11 mouse cellular contexts compared by ENCODE assay signal in the genomic region with DNA sequence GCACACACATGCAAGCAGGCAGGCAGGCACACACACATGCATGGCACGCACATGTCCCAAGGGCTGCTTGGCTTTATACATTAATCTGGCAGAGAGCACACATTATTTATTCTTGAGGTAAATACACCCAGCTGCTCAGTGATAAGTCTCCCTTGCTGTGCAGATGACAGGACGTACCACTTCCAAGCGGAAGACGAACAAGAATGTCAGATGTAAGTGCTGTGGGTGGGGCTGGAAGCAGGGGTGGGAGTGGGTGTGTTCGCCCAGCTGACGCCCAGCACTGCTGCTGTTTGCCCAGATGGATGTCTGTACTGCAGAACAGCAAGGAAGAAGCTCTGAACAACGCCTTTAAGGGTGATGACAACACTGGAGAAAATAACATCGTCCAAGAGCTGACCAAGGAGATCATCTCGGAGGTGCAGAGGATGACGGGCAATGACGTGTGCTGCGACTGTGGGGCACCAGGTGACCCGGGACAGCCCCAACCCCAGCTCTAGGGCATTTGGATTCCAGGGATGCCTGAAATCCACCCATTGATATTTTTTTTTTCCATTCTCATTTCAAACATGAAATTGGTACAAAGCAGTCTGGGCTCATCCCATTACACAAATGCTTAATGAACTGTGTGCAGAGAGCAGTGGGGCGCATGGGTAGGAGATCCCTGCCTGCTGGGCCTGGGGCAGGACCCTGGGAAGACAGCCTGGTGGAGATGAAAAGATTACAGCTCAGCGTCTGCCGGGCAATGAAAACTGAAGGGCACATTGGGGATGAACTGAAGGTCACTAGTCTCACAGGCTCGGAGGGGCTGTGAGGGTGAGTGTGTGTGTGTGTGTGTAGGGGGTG. TPM values are rescaled to one million over a fixed set of nuclear protein-coding genes. Genes with fewer than 3 reads are reported as not detected.
DNase-seq lines count a peak whose midpoint lies in the region; ATAC-seq and TF ChIP-seq lines count a peak whose summit lies in the region.
"Had no signal": no experiment of that assay in that cellular context is flagged by ENCODE, and none has a peak within 500 bp of the region (broad histone marks: within the 10 kb centered on the region; RNA-seq: fewer than 3 reads in every experiment).

No protein-coding gene starts in this region.

- peak overlapping the region; percentile 35 for H3K27ac ChIP-seq in midbrain, embryonic 12.5 days (replicated peaks)
- H3K27ac ChIP-seq in midbrain, postnatal 0 days (ENCODE audit: low read depth, low read length), result no peak overlapping the region
- H3K27ac ChIP-seq in liver, embryonic 14.5 days, result no peak overlapping the region
- H3K27ac ChIP-seq in neural tube, embryonic 14.5 days (ENCODE audit: low read depth, low read length), result peak overlapping the region; percentile 28; the same call in 1 of the 2 replicates
- H3K27ac ChIP-seq in kidney, embryonic 15.5 days, result no peak overlapping the region
- H3K27ac ChIP-seq: limb, embryonic 13.5 days had no signal

- H3K9ac ChIP-seq in midbrain, embryonic 12.5 days (replicated peaks), result no peak overlapping the region
- no peak overlapping the region for H3K9ac ChIP-seq in midbrain, postnatal 0 days (replicated peaks; ENCODE audit: low read length, poor library complexity, severe bottlenecking)
- no peak overlapping the region for H3K9ac ChIP-seq in liver, embryonic 14.5 days (replicated peaks)
- H3K9ac ChIP-seq in neural tube, embryonic 14.5 days (replicated peaks; ENCODE audit: low read depth, low read length), result no peak overlapping the region
- no peak overlapping the region for H3K9ac ChIP-seq in kidney, embryonic 15.5 days
- H3K9ac ChIP-seq: limb, embryonic 13.5 days had no signal

- no peaks in the 10 kb centered on the region for H3K9me3 ChIP-seq in midbrain, embryonic 12.5 days
- no peaks in the 10 kb centered on the region for H3K9me3 ChIP-seq in midbrain, postnatal 0 days (ENCODE audit: low read length)
- no peaks in the 10 kb centered on the region for H3K9me3 ChIP-seq in erythroblast, embryonic 14.5 days (ENCODE audit: control insufficient read depth, low read length)
- H3K9me3 ChIP-seq in liver, embryonic 14.5 days (ENCODE audit: control insufficient read depth, low read length), result no peaks in the 10 kb centered on the region
- H3K9me3 ChIP-seq in neural tube, embryonic 14.5 days (ENCODE audit: control insufficient read depth, low read length), result no peaks in the 10 kb centered on the region
- no peaks in the 10 kb centered on the region for H3K9me3 ChIP-seq in kidney, embryonic 15.5 days (replicated peaks)
- H3K9me3 ChIP-seq: limb, embryonic 13.5 days had no signal

- TF ChIP-seq CTCF in midbrain, postnatal 0 days (IDR thresholded peaks at IDR 0.05), result no peak
- TF ChIP-seq CTCF in liver, embryonic 14.5 days (IDR thresholded peaks at IDR 0.05; ENCODE audit: low read depth), result no peak

- no peak overlapping the region for H3K4me2 ChIP-seq in midbrain, embryonic 12.5 days (replicated peaks)
- H3K4me2 ChIP-seq in midbrain, postnatal 0 days (ENCODE audit: low read depth, low read length, poor library complexity, severe bottlenecking), result no peak overlapping the region
- H3K4me2 ChIP-seq in liver, embryonic 14.5 days (ENCODE audit: low read depth), result peak overlapping the region; percentile 39
- no peak overlapping the region for H3K4me2 ChIP-seq in neural tube, embryonic 14.5 days (ENCODE audit: low read depth, low read length)
- H3K4me2 ChIP-seq in kidney, embryonic 15.5 days, result no peak overlapping the region
- H3K4me2 ChIP-seq: limb, embryonic 13.5 days had no signal

- TF ChIP-seq EP300 in liver, embryonic 14.5 days (IDR thresholded peaks at IDR 0.05; ENCODE audit: low read depth), result 0 out of 2 replicates have a peak, but pooled peaks have one; percentile 10

- WGBS in midbrain, embryonic 12.5 days, result 79% methylated on average over 17 of the region's 17 CpGs
- WGBS in midbrain, postnatal 0 days, result 71% methylated on average over 17 of the region's 17 CpGs
- WGBS in liver, embryonic 14.5 days (ENCODE audit: insufficient replicate concordance), result 39% methylated on average over 17 of the region's 17 CpGs
- 68% methylated on average over 17 of the region's 17 CpGs for WGBS in neural tube, embryonic 14.5 days
- 81% methylated on average over 17 of the region's 17 CpGs for WGBS in kidney, embryonic 15.5 days

- DNase-seq in midbrain, postnatal 0 days (ENCODE audit: low spot score), result no peak
- peak; percentile 27 to 48 (median 45) for DNase-seq in liver, embryonic 14.5 days (ENCODE audit: low read depth in 3 of 3, low spot score in 3 of 3)
- no peak for DNase-seq in cerebellum, adult 9-10 months
- DNase-seq in adrenal gland, adult 18-20 months (ENCODE audit: low spot score in 2 of 2), result no peak
- DNase-seq: thymus, postnatal 14 days had no signal

- no peaks in the 10 kb centered on the region for H3K27me3 ChIP-seq in midbrain, embryonic 12.5 days
- no peaks in the 10 kb centered on the region for H3K27me3 ChIP-seq in midbrain, postnatal 0 days (ENCODE audit: insufficient read depth, low read length)
- H3K27me3 ChIP-seq in erythroblast, embryonic 14.5 days (ENCODE audit: control insufficient read depth), result no peaks in the 10 kb centered on the region
- H3K27me3 ChIP-seq in liver, embryonic 14.5 days (ENCODE audit: control insufficient read depth, insufficient read depth, low read length), result no peaks in the 10 kb centered on the region
- no peaks in the 10 kb centered on the region for H3K27me3 ChIP-seq in neural tube, embryonic 14.5 days (ENCODE audit: control insufficient read depth, insufficient read depth, low read length)
- no peaks in the 10 kb centered on the region for H3K27me3 ChIP-seq in kidney, embryonic 15.5 days
- H3K27me3 ChIP-seq: limb, embryonic 13.5 days; Patski had no signal

- no peak overlapping the region for H3K4me3 ChIP-seq in midbrain, embryonic 12.5 days
- no peak overlapping the region for H3K4me3 ChIP-seq in midbrain, postnatal 0 days (ENCODE audit: low read depth, low read length)
- H3K4me3 ChIP-seq in erythroblast, embryonic 14.5 days (replicated peaks), result peak overlapping the region; percentile 7
- no peak overlapping the region for H3K4me3 ChIP-seq in liver, embryonic 14.5 days (ENCODE audit: insufficient read depth in 1 of 2, low read depth in 2 of 2, low read length in 2 of 2)
- no peak overlapping the region for H3K4me3 ChIP-seq in neural tube, embryonic 14.5 days (ENCODE audit: low read depth, low read length)
- H3K4me3 ChIP-seq in kidney, embryonic 15.5 days (replicated peaks), result no peak overlapping the region
- H3K4me3 ChIP-seq: limb, embryonic 13.5 days had no signal

- 0 out of 2 replicates have a peak, but pooled peaks cover 8% of the 10 kb centered on the region for H3K4me1 ChIP-seq in midbrain, embryonic 12.5 days
- no peaks in the 10 kb centered on the region for H3K4me1 ChIP-seq in midbrain, postnatal 0 days (ENCODE audit: insufficient read depth, low read length)
- H3K4me1 ChIP-seq in erythroblast, embryonic 14.5 days (ENCODE audit: control insufficient read depth), result peaks cover 43% of the 10 kb centered on the region
- H3K4me1 ChIP-seq in liver, embryonic 14.5 days (replicated peaks; ENCODE audit: control insufficient read depth in 2 of 2, insufficient read depth in 2 of 2, low read length in 1 of 2), result peaks cover 24 to 40% of the 10 kb centered on the region in 2 experiments
- no peaks in the 10 kb centered on the region for H3K4me1 ChIP-seq in neural tube, embryonic 14.5 days (ENCODE audit: control insufficient read depth, insufficient read depth, low read length)
- peaks cover 14% of the 10 kb centered on the region; the same call in 1 of the 2 replicates for H3K4me1 ChIP-seq in kidney, embryonic 15.5 days

- peaks cover 58% of the 10 kb centered on the region for H3K36me3 ChIP-seq in midbrain, embryonic 12.5 days
- peaks cover 18% of the 10 kb centered on the region; the same call in 1 of the 2 replicates for H3K36me3 ChIP-seq in midbrain, postnatal 0 days (ENCODE audit: insufficient read depth, low read length)
- no peaks in the 10 kb centered on the region for H3K36me3 ChIP-seq in erythroblast, embryonic 14.5 days (ENCODE audit: control insufficient read depth)
- H3K36me3 ChIP-seq in liver, embryonic 14.5 days (replicated peaks; ENCODE audit: control insufficient read depth, insufficient read depth, low read depth), result no peaks in the 10 kb centered on the region
- peaks cover 14% of the 10 kb centered on the region for H3K36me3 ChIP-seq in neural tube, embryonic 14.5 days (ENCODE audit: control insufficient read depth, insufficient read depth, low read length)
- peaks cover 41% of the 10 kb centered on the region for H3K36me3 ChIP-seq in kidney, embryonic 15.5 days

- ATAC-seq in midbrain, embryonic 12.5 days (ENCODE audit: low FRiP score, low read depth), result no peak
- no peak for ATAC-seq in midbrain, postnatal 0 days (ENCODE audit: low FRiP score)
- ATAC-seq in liver, embryonic 14.5 days (ENCODE audit: insufficient read depth), result peak; percentile 78
- ATAC-seq in neural tube, embryonic 14.5 days (ENCODE audit: low read depth), result peak; percentile 47; the same call in 1 of the 2 replicates
- ATAC-seq in kidney, embryonic 15.5 days (replicated peaks; ENCODE audit: low FRiP score), result no peak
- ATAC-seq: Patski had no signal

RNA-seq across cellular contexts. Expression of gene Cpsf3, which starts 55.9 kb away (rescaled TPM):
- 128 and 131 TPM in 2 replicates for polyA plus RNA-seq in midbrain, embryonic 12.5 days (2016; fragmentation: Nextera tagmentation; extraction: Ambion mirVana)
- 39.4 and 45.1 TPM in 2 replicates for total RNA-seq in midbrain, postnatal 0 days (2014; rRNA removed)
- 69.1 and 69.6 TPM in 2 replicates for polyA plus RNA-seq in midbrain, postnatal 0 days (2015; fragmentation: Nextera tagmentation; extraction: Ambion mirVana)
- 0.22 and 0.28 TPM in 2 replicates for polyA plus RNA-seq in erythroblast, embryonic 14.5 days (2012)
- 17.1 and 23.2 TPM in 2 replicates for polyA plus RNA-seq in liver, embryonic 14.5 days (2012; rRNA removed)
- polyA plus RNA-seq in liver, embryonic 14.5 days (2014; fragmentation: Nextera tagmentation; extraction: Ambion mirVana), result 39.3 and 41.1 TPM in 2 replicates
- 90.8 and 95.5 TPM in 2 replicates for polyA plus RNA-seq in neural tube, embryonic 14.5 days (2014; fragmentation: Nextera tagmentation; extraction: Ambion mirVana)
- total RNA-seq in adrenal gland, adult 18-20 months (2021), result 10 to 100 TPM; 42.4 to 59.8 TPM
- polyA plus RNA-seq in kidney, embryonic 15.5 days (2015; fragmentation: Nextera tagmentation; extraction: Ambion mirVana), result 112 and 115 TPM in 2 replicates

RNA-seq across cellular contexts. Expression of gene Itgb1bp1, which starts 56.8 kb away (rescaled TPM):
- 38.5 and 43.8 TPM in 2 replicates for polyA plus RNA-seq in midbrain, embryonic 12.5 days (2016; fragmentation: Nextera tagmentation; extraction: Ambion mirVana)
- 16.1 and 17.5 TPM in 2 replicates for total RNA-seq in midbrain, postnatal 0 days (2014; rRNA removed)
- polyA plus RNA-seq in midbrain, postnatal 0 days (2015; fragmentation: Nextera tagmentation; extraction: Ambion mirVana), result 30.0 and 30.8 TPM in 2 replicates
- polyA plus RNA-seq in erythroblast, embryonic 14.5 days (2012), result 0.90 and 1.6 TPM in 2 replicates
- 8.9 and 10.8 TPM in 2 replicates for polyA plus RNA-seq in liver, embryonic 14.5 days (2012; rRNA removed)
- 22.6 and 22.8 TPM in 2 replicates for polyA plus RNA-seq in liver, embryonic 14.5 days (2014; fragmentation: Nextera tagmentation; extraction: Ambion mirVana)
- polyA plus RNA-seq in neural tube, embryonic 14.5 days (2014; fragmentation: Nextera tagmentation; extraction: Ambion mirVana), result 40.5 and 40.6 TPM in 2 replicates
- 10 to 100 TPM; 59.5 to 90.4 TPM for total RNA-seq in adrenal gland, adult 18-20 months (2021)
- 45.8 and 46.0 TPM in 2 replicates for polyA plus RNA-seq in kidney, embryonic 15.5 days (2015; fragmentation: Nextera tagmentation; extraction: Ambion mirVana)

Comparison
In these comparisons a context has a peak if more than half of its experiments do, and no peak if none do; other contexts are left out.
1. H3K27ac ChIP-seq: peak in midbrain, embryonic 12.5 days (single experiment) and neural tube, embryonic 14.5 days (single experiment); none in midbrain, postnatal 0 days (single experiment), liver, embryonic 14.5 days (single experiment) and kidney, embryonic 15.5 days (single experiment).
2. ATAC-seq: peak in liver, embryonic 14.5 days (single experiment) and neural tube, embryonic 14.5 days (single experiment); none in midbrain, embryonic 12.5 days (single experiment), midbrain, postnatal 0 days (single experiment) and kidney, embryonic 15.5 days (single experiment).
3. DNase-seq: peak in liver, embryonic 14.5 days (3 of 3); none in midbrain, postnatal 0 days (single experiment), cerebellum, adult 9-10 months (single experiment) and adrenal gland, adult 18-20 months (0 of 2).
4. RNA of gene Cpsf3, which starts 55.9 kb away (polyA plus RNA-seq): 128 to 131 TPM in midbrain, embryonic 12.5 days, 112 to 115 TPM in kidney, embryonic 15.5 days, 90.8 to 95.5 TPM in neural tube, embryonic 14.5 days, 69.1 to 69.6 TPM in midbrain, postnatal 0 days and 17.1 to 41.1 TPM in liver, embryonic 14.5 days; 0.22 to 0.28 TPM in erythroblast, embryonic 14.5 days; every median in the first group is over 10 times any median in the second.